Mouse (Mus musculus) liver, adult 2 months (tissue): ENCODE measurements around the gene Pdlim7. TPM values are rescaled to one million over a fixed set of nuclear protein-coding genes. Genes with fewer than 3 reads are reported as not detected.
A peak's percentile ranks its signal among the peaks of the same experiment; 100 is the strongest.

Experiments used
- DNase-seq: peaks from one replicate; pipeline ENCODE4 v3.0.0-alpha.2; 2011; ENCODE audit warnings: low read depth, low spot score; ENCODE audit errors: extremely low read depth
- H3K27ac ChIP-seq: fragments of 200-500 bp; replicated peaks from 2 replicates; pipeline ENCODE4 v1.5.1; 2012; ENCODE audit warnings: low read depth, mild to moderate bottlenecking, control low read depth, inconsistent platforms, low read length; ENCODE audit not compliant: insufficient read depth
- H3K27me3 ChIP-seq: fragments of 200-500 bp; 2 replicates; pipeline ENCODE4 v1.6.1; 2012; ENCODE audit warnings: mild to moderate bottlenecking, moderate library complexity, low read length, inconsistent platforms; ENCODE audit not compliant: control insufficient read depth, insufficient read depth
- H3K36me3 ChIP-seq: fragments of 200-500 bp; 2 replicates; pipeline ENCODE4 v1.6.1; 2012; ENCODE audit warnings: low read length, inconsistent platforms; ENCODE audit not compliant: control insufficient read depth, insufficient read depth
- H3K4me1 ChIP-seq: fragments of 200-500 bp; 2 replicates; pipeline ENCODE4 v1.6.1; 2011; ENCODE audit warnings: low read length; ENCODE audit not compliant: control insufficient read depth, insufficient read depth
- H3K4me3 ChIP-seq: fragments of 200-500 bp; 2 replicates; pipeline ENCODE4 v1.5.1; 2011; ENCODE audit warnings: low read depth, mild to moderate bottlenecking, control low read depth, low read length, moderate library complexity; ENCODE audit not compliant: insufficient read depth
- H3K79me2 ChIP-seq: fragments of 200-500 bp; 2 replicates; pipeline ENCODE4 v1.6.1; 2012; ENCODE audit warnings: inconsistent platforms, mild to moderate bottlenecking, low read length, moderate library complexity; ENCODE audit not compliant: control insufficient read depth, insufficient read depth
- H3K9ac ChIP-seq: fragments of 200-500 bp; 2 replicates; pipeline ENCODE4 v1.6.1; 2012; ENCODE audit warnings: low read depth, mild to moderate bottlenecking, control low read depth, inconsistent platforms, low read length
- CTCF ChIP-seq: fragments of 200-500 bp; IDR thresholded peaks from 2 replicates; pipeline ENCODE4 v1.5.1; 2011; ENCODE audit warnings: low read depth, low read length, control low read depth
- POLR2A ChIP-seq: fragments of 200-500 bp; IDR thresholded peaks from 2 replicates; pipeline ENCODE4 v1.6.1; 2011; ENCODE audit warnings: low read length, control low read depth; ENCODE audit not compliant: insufficient read depth; ENCODE audit errors: extremely low read depth
- WGBS: fragments of 180-500 bp; shearing (Covaris S2); methylation state at CpG from one replicate; pipeline ENCODE4 v1.1.7; 2018; 5-methylcytosine and 5-hydroxymethylcytosine counted together
- polyA plus RNA-seq: library from polyadenylated mRNA; depleted of rRNA; stranded (reverse); fragments of >200 nt; gene quantifications from 2 replicates; pipeline ENCODE4 v1.2.3, GENCODE M21; 2012
- total RNA-seq: library from RNA; depleted of rRNA; stranded (reverse); fragments of >200 nt; gene quantifications from 2 replicates; pipeline ENCODE4 v1.2.3, GENCODE M21; 2014

Pdlim7 gene
- total and polyA plus RNA-seq, 2 experiments = 6.4 to 10.2 TPM

DNA sequence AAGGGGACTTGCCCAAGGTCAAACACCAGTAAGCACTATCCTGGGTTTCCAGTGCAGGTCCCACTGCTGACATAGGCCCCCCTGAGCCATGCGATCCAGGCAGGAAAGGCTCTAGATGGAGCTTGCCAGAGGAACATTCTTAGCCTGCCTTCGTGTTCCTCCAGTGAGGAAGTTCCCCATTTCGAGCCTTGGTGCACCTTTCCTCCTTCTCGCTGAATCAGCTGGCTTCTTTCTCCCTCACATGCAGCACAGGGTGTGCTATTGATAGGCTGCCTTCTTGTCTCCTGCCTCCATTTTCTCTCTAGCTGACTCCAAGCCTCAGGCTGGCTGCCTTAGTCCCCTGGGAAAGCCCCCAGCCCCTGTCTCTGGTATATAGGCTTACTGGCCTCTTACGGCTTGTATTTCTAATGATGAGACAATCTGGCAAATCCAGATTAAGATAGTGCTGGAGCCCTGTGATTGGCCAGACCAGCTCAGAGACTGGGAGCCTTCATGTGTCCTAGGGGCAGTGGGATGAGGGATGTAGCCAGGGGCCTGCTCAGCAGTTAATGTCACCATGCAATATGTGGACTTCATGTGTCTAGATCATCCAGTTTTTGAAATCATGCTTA, 47.5 kb downstream of the Pdlim7 start:
- no peak for TF ChIP-seq POLR2A
- no peak for TF ChIP-seq CTCF
- 87% methylated on average over 5 of the region's 5 CpGs for WGBS

DNA sequence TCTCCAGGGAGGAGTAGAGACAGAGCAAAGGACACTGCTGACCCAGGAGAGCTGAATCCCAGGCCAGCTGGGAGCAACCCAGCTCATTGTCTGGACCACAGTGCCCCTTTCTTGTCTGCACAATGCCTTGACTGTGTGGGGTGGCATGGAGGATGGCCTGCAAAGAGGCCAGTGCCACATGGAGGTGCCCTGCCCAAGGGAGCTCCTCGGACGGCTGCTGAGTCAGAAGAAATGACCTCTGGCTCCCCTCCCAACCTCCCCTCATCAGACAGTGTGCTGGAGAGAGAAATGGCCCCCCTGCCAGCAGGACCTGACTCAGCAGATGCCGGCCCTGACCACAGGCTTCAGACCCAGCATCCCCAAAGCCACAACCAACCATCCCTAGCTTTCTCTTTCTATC, 48.3 kb downstream of the Pdlim7 start:
- TF ChIP-seq CTCF = no peak
- TF ChIP-seq POLR2A = no peak

More for the DNA sequence above, 47.5 kb downstream of the Pdlim7 start:
- Histone ChIP-seq H3K4me1 (no peaks in the 10 kb centered on the region), H3K27ac (no peak overlapping the region), H3K36me3 (no peaks in the 10 kb centered on the region), H3K9ac (no peak overlapping the region), H3K79me2 (no peaks in the 10 kb centered on the region), H3K27me3 (peaks cover 5% of the 10 kb centered on the region; the same call in 1 of the 2 replicates), H3K4me3 (no peak overlapping the region)
- no peak for DNase-seq

DNA sequence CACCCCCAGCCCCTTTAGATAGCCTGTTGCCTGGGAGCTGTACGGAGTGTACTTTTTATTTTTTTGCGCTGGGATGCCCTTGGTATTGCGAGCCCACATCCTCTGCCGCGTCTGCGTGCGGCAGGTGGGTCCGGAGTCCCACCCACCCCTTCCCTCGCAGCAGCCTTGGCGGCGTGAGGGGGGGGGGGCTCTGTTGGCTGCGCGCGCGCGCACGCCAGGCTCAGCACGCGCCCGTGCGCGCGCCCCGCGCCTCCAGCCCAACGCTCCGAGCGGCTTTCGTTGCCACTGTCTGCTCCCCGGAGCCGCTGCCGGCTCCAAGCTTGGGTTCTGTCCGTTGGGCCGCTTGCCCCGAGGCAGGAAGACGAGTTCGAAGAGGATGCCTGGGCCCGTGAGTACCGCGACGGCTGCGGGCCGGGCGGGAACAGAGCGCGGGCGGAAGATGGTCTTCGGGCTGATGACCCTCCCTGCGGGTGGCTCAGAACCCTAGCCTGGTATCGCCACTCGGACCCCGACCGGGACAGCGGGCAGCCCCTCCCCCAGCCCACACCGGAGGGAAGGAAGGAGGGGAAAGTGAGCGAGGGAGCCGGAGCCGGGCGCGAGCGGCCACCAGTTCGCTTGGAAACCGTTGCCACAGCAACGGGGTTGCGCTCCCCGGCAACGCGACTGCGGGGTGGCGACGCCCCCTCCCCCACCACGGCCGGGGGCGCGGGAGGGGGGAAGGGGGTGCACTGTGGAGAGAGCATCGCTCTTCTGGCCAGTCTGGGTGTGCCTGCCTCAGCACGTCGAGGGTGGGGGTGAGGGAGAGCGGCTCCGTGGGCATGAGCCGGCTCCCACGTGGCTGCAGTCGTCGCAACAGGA, 49.2 kb downstream of the Pdlim7 start, which contains the start of gene Prr7:
Gene Prr7 (plus strand): TSS at position 241 of the 858 bp plus-strand sequence.
- peaks cover 5% of the 10 kb centered on the region; the same call in 1 of the 2 replicates for H3K27me3 ChIP-seq
- no peaks in the 10 kb centered on the region for H3K36me3 ChIP-seq
- H3K4me1 ChIP-seq = no peaks in the 10 kb centered on the region
- WGBS = 2% methylated on average over 81 of the region's 84 CpGs
- peak within 1 kb of the TSS; percentile 55 for H3K4me3 ChIP-seq
- no peak for DNase-seq
- no peaks in the 10 kb centered on the region for H3K79me2 ChIP-seq
- TF ChIP-seq POLR2A (no peak), CTCF (no peak)
- H3K9ac ChIP-seq = peak within 1 kb of the TSS; percentile 5; the same call in 1 of the 2 replicates
- no peak within 1 kb of the TSS for H3K27ac ChIP-seq

More for the DNA sequence above, 48.3 kb downstream of the Pdlim7 start:
- no peak overlapping the region for H3K4me3 ChIP-seq
- H3K79me2 ChIP-seq = no peaks in the 10 kb centered on the region
- H3K27ac ChIP-seq = no peak overlapping the region
- no peaks in the 10 kb centered on the region for H3K36me3 ChIP-seq
- WGBS = 60% methylated on average over 3 of the region's 3 CpGs
- no peak overlapping the region for H3K9ac ChIP-seq
- no peak for DNase-seq
- peaks cover 5% of the 10 kb centered on the region; the same call in 1 of the 2 replicates for H3K27me3 ChIP-seq
- H3K4me1 ChIP-seq = no peaks in the 10 kb centered on the region

DNA sequence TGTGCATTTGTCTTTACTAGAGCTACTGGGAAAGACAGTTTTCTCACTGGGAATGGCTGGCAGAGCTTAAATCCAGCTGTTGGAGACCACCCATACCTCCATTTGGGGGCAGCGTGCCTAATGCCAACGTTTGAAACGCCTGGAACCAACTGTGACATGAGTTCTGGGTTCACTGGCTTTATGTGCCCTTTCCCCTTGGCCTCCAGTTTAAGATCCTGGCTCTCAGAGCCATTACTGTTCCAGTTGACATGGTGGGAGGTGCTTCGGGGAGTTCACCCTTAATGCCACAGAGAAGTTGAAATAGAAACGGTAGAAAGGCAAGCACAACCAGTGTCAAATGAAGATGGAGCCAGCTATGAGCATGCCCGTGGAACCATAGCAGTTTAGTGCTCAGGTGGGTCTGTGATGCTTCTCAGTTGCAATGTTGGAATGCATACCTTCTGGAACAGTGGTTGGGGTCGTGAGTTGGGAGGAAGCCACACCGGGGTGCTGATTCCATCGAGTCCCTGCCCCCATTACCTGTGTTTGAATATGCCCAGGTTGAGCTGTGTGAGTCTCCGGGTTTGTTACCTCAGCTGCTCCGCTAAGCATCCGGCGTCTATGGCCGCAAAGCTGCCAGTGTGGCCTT, 50.0 kb downstream of the Pdlim7 start:
- no peak overlapping the region for H3K9ac ChIP-seq
- no peaks in the 10 kb centered on the region for H3K36me3 ChIP-seq
- no peak overlapping the region for H3K27ac ChIP-seq
- WGBS = 25% methylated on average over 14 of the region's 14 CpGs
- H3K4me3 ChIP-seq = no peak overlapping the region
- no peak for TF ChIP-seq CTCF
- no peak for TF ChIP-seq POLR2A
- no peak for DNase-seq
- H3K27me3 ChIP-seq = peaks cover 5% of the 10 kb centered on the region; the same call in 1 of the 2 replicates
- no peaks in the 10 kb centered on the region for H3K4me1 ChIP-seq
- H3K79me2 ChIP-seq = no peaks in the 10 kb centered on the region

DNA sequence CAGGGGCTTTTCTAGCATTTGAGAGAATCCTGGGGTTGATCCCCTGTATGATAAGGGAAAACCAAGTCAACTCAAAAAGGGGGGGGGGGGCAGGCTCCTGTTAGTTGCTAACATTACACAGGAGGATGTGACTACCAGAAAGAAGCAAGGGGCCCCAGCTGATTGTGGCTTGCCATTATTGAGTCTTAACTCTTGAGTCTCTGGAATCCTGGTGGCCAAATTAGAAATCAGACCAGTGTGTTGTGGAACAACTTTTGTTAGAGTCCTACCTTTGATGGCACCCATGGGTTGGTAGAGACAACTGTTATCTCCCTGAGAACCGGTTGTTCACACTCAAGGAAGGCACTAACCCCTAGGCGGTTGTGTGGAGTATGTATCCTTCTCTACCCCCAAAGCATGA, 50.5 kb downstream of the Pdlim7 start:
- 80% methylated on average over 2 of the region's 2 CpGs for WGBS
- Histone ChIP-seq H3K36me3 (no peaks in the 10 kb centered on the region), H3K4me1 (no peaks in the 10 kb centered on the region), H3K27ac (no peak overlapping the region), H3K79me2 (no peaks in the 10 kb centered on the region), H3K4me3 (no peak overlapping the region), H3K27me3 (peaks cover 5% of the 10 kb centered on the region; the same call in 1 of the 2 replicates), H3K9ac (no peak overlapping the region)
- TF ChIP-seq POLR2A (no peak), CTCF (no peak)
- no peak for DNase-seq
